ENCODE assay signal across 9 mouse cellular contexts in the genomic region with DNA sequence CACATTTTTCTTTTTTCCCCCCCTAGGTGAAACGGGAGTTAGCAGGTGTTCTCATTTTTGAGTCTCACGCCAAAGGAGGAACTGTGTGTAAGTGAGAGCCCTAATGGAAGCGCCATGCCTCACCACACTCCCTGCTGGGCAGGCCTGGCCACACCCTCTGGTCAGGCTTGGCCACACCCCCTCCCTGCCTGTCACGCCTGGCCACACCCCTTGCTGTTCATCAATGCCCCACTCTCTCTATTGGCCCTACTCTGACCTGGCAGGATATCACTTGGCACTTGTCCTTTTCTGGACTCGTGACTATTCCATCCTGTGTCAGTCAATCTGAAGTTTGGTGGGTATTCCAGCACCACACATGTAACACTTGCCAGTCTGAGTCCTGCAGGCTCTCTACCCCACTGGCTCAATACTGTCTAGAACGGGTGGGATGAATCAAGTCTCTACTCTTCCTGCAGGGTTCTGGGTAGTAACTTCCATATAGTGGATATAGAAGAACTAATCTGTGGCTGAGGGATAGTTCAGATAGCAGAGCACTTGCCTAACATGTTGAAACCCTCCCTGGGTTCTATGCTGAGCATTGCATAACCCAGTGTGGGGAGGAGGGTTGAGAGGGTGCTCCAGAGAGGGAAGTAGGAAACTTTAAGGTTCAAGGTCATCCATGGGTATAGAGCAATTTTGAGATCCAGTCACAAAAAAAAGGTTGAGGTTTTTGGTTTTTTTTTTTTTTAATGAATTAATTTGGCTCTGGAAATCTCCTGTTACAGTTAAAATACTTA.
DNase-seq lines count a peak whose midpoint lies in the region.
"Had no signal": no experiment of that assay in that cellular context is flagged by ENCODE, and none has a peak within 500 bp of the region (broad histone marks: within the 10 kb centered on the region; RNA-seq: fewer than 3 reads in every experiment).

No protein-coding gene starts in this region.

- DNase-seq in cerebellum, postnatal 10 days: peak; percentile 21 to 35
- no peak for DNase-seq in cerebellum, adult 9-11 months
- DNase-seq in thymus, postnatal 4 days: peak; percentile 39
- DNase-seq in thymus, adult 18-20 months: no peak
- DNase-seq in lung, postnatal 10 days: peak; percentile 40
- no peak for DNase-seq in layer of hippocampus, adult 9-11 months
- DNase-seq in ovary, adult 18-20 months (ENCODE audit: low spot score): no peak
- DNase-seq in gastrocnemius, postnatal 25 days: no peak
- DNase-seq: cerebellum, adult 2 months had no signal

Comparison
In these comparisons a context has a peak if more than half of its experiments do, and no peak if none do; other contexts are left out.
1. DNase-seq: peak in cerebellum, postnatal 10 days (2 of 2), thymus, postnatal 4 days (single experiment) and lung, postnatal 10 days (single experiment); none in cerebellum, adult 9-11 months (single experiment), thymus, adult 18-20 months (0 of 2), layer of hippocampus, adult 9-11 months (single experiment), ovary, adult 18-20 months (single experiment) and gastrocnemius, postnatal 25 days (single experiment).